Mouse (Mus musculus) erythroblast, embryonic 14.5 days (primary cell): ENCODE measurements around the gene Napb.

Experiments
- GATA1 ChIP-seq: IDR thresholded peaks from 2 replicates; pipeline ENCODE4 v1.6.1; 2012; ENCODE audit warnings: low read length, inconsistent platforms, mixed read lengths
- TAL1 ChIP-seq: IDR thresholded peaks from 3 replicates; pipeline ENCODE4 v1.6.1; 2012; ENCODE audit warnings: low read length, inconsistent platforms, mixed read lengths

DNA sequence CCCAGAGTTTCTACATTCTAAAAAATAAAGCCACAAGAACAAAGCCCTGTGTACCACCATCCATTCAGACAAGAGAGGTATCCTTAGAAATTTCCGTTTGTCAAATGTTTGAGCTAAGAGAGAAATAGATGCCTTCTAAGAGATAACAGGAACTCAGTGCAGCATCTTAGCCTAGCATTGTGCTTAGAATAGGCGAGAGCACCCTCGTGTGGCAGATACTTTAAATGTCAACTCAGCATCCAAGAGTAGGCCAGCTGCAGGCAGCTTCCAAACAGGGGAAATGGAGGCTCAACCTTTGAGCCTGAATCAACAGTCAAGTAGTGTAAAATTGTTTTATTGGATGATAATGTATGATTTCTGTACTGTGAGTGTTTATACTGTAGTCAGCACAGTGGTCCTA is 77.3 kb downstream of the Napb start:
- TF ChIP-seq TAL1: no peak
- TF ChIP-seq GATA1: no peak
